Mouse (Mus musculus): Measurements from ENCODE around the gene Stkld1.

GRCm38 (mm10) chr2:26906431-26906830 is 27.4 kb upstream of the Stkld1 start:
- TF ChIP-seq CTCF (IDR thresholded peaks at IDR 0.05; ENCODE audit: low read depth) (no peak), EP300 (optimal IDR thresholded peaks at IDR 0.05) (no peak)
